Comparison of ENCODE assay signal across 8 mouse cellular contexts in the genomic region with DNA sequence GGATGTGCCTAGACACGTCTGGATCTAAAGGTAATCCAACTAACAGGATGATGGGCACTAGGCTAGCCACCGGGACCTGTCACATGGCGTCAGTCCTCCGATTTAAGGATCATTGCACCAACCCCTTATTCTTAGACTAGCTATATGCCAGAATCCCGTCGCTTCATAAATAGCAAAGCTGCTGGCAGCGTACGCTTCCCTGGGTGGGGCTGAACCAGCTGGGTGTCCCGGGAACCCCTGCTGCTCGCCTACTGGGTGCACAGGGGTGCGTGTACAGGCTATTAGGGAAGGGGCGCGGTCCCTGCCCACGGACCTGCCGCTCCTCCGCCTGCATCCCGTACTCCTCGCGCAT. TPM values are rescaled to one million over a fixed set of nuclear protein-coding genes. Genes with fewer than 3 reads are reported as not detected.
DNase-seq lines count a peak whose midpoint lies in the region; TF ChIP-seq lines count a peak whose summit lies in the region.

No protein-coding gene starts in this region.

- H3K4me2 ChIP-seq in myocyte (ENCODE audit: low read depth), result peak overlapping the region; percentile 98

- DNase-seq in layer of hippocampus, adult 2 months (ENCODE audit: low spot score in 2 of 2), result peak in 1 of 2 experiments; percentile 12
- DNase-seq in layer of hippocampus, adult 9-10 months (ENCODE audit: low spot score), result no peak
- peak; percentile 6 for DNase-seq in induced T-regulatory cell, adult 2 months (ENCODE audit: low read depth)
- no peak for DNase-seq in thymus, postnatal 14 days
- DNase-seq in layer of hippocampus, adult 9-11 months, result no peak
- DNase-seq in spleen, adult 18-20 months, result no peak

- H3K79me2 ChIP-seq in myocyte (ENCODE audit: control insufficient read depth, insufficient read depth), result no peaks in the 10 kb centered on the region

- H3K36me3 ChIP-seq in myocyte (ENCODE audit: control insufficient read depth, insufficient read depth), result no peaks in the 10 kb centered on the region

- TF ChIP-seq CTCF in layer of hippocampus, adult 2 months (conservative IDR thresholded peaks at IDR 0.05), result no peak
- TF ChIP-seq CTCF in embryonic fibroblast, embryonic 13.5 days (IDR thresholded peaks at IDR 0.05; ENCODE audit: borderline replicate concordance, insufficient read depth, low read length), result no peak

- peak overlapping the region; percentile 85 for H3K27ac ChIP-seq in layer of hippocampus, adult 2 months
- no peak overlapping the region for H3K27ac ChIP-seq in embryonic fibroblast, embryonic 13.5 days (ENCODE audit: insufficient read depth, low read length)

- H3ac ChIP-seq in myocyte (ENCODE audit: control insufficient read depth, insufficient read length), result peak overlapping the region; percentile 48

- H3K4me1 ChIP-seq in embryonic fibroblast, embryonic 13.5 days (ENCODE audit: control insufficient read depth, insufficient read depth, low read length), result no peaks in the 10 kb centered on the region

- peak overlapping the region; percentile 71 for H3K4me3 ChIP-seq in layer of hippocampus, adult 2 months
- peak overlapping the region; percentile 37 for H3K4me3 ChIP-seq in embryonic fibroblast, embryonic 13.5 days (ENCODE audit: insufficient read depth, low read length)
- H3K4me3 ChIP-seq in myocyte, result no peak overlapping the region

- H3K27me3 ChIP-seq in myocyte (ENCODE audit: control insufficient read depth, insufficient read depth, insufficient read length), result peaks cover 16% of the 10 kb centered on the region

- TF ChIP-seq POLR2A in embryonic fibroblast, embryonic 13.5 days (IDR thresholded peaks at IDR 0.05; ENCODE audit: low read depth, low read length), result no peak
- no peak for TF ChIP-seq POLR2A in myocyte (IDR thresholded peaks at IDR 0.05; ENCODE audit: insufficient read length, low read depth)

TF ChIP-seq in myocyte, 11 proteins besides CTCF, POLR2A, EP300 and RAD21:
- no peak for TF ChIP-seq TCF12 (IDR thresholded peaks at IDR 0.05; ENCODE audit: insufficient read depth, poor library complexity, severe bottlenecking)
- TF ChIP-seq TCF3 (IDR thresholded peaks at IDR 0.05; ENCODE audit: insufficient read length, low read depth), result no peak
- TF ChIP-seq MYOD1 (IDR thresholded peaks at IDR 0.05; ENCODE audit: control insufficient read depth in 1 of 3, insufficient read length in 2 of 3, low read depth in 2 of 3), result no peak
- TF ChIP-seq USF1 (IDR thresholded peaks at IDR 0.05; ENCODE audit: low read depth), result no peak
- no peak for TF ChIP-seq MYOG (IDR thresholded peaks at IDR 0.05; ENCODE audit: control insufficient read depth in 1 of 3, insufficient read depth in 1 of 3, insufficient read length in 2 of 3, low read depth in 2 of 3)
- TF ChIP-seq SRF (IDR thresholded peaks at IDR 0.05; ENCODE audit: control insufficient read depth, insufficient read length, low read depth), result no peak
- no peak for TF ChIP-seq MAX (IDR thresholded peaks at IDR 0.05; ENCODE audit: low read depth)
- no peak for TF ChIP-seq CEBPB (IDR thresholded peaks at IDR 0.05; ENCODE audit: insufficient read depth, poor library complexity, severe bottlenecking)

RNA-seq across cellular contexts. Expression of gene Synm, which starts 1.1 kb away (rescaled TPM):
- total RNA-seq in layer of hippocampus, adult 2 months (2021), result 10 to 100 TPM; 18.7 to 22.2 TPM
- polyA plus RNA-seq in embryonic fibroblast, embryonic 13.5 days (2011; ENCODE audit: insufficient read length, low read depth, missing spikeins), result 3.1 and 4.4 TPM in 2 replicates
- polyA plus RNA-seq in myocyte (2012; fragmentation: generic; extraction: Trizol), result 0.46 TPM
